Mouse (Mus musculus) heart, adult 2 months (tissue): ENCODE results near the gene Fryl. TPM values are rescaled to one million over a fixed set of nuclear protein-coding genes. Genes with fewer than 3 reads are reported as not detected.

ENCODE experiments used
- DNase-seq, 2 experiments: peaks; one replicate each; pipeline ENCODE4 v3.0.0; 2021
- H3K27ac ChIP-seq: fragments of 200-600 bp; 2 replicates; pipeline ENCODE4 v1.8.1; 2022
- H3K27me3 ChIP-seq: fragments of 200-500 bp; 2 replicates; pipeline ENCODE4 v1.6.1; 2012; ENCODE audit warnings: mild to moderate bottlenecking, low read length, inconsistent platforms, mixed read lengths; ENCODE audit not compliant: control insufficient read depth, insufficient read depth
- H3K36me3 ChIP-seq: fragments of 200-500 bp; 2 replicates; pipeline ENCODE4 v1.6.1; 2012; ENCODE audit warnings: low read length, inconsistent platforms; ENCODE audit not compliant: control insufficient read depth, insufficient read depth
- H3K4me1 ChIP-seq: fragments of 200-500 bp; 2 replicates; pipeline ENCODE4 v1.6.1; 2011; ENCODE audit warnings: low read length; ENCODE audit not compliant: control insufficient read depth, insufficient read depth
- H3K4me3 ChIP-seq: fragments of 200-600 bp; 2 replicates; pipeline ENCODE4 v1.8.1; 2022
- H3K79me2 ChIP-seq: fragments of 200-500 bp; replicated peaks from 2 replicates; pipeline ENCODE4 v1.6.1; 2012; ENCODE audit warnings: mild to moderate bottlenecking, inconsistent platforms, low read length, moderate library complexity, mixed read lengths; ENCODE audit not compliant: control insufficient read depth, insufficient read depth
- H3K9ac ChIP-seq: fragments of 200-500 bp; 2 replicates; pipeline ENCODE4 v1.6.1; 2012; ENCODE audit warnings: low read depth, mild to moderate bottlenecking, control low read depth, inconsistent platforms, low read length, mixed read lengths
- CTCF ChIP-seq: fragments of 200-600 bp; IDR thresholded peaks from 2 replicates; pipeline ENCODE4 v1.8.1; 2022; ENCODE audit warnings: antibody characterized with exemption, mild to moderate bottlenecking, moderate library complexity
- EP300 ChIP-seq: fragments of 200-500 bp; IDR thresholded peaks from 2 replicates; pipeline ENCODE4 v1.6.1; 2011; ENCODE audit warnings: low read depth, low read length, control low read depth; ENCODE audit not compliant: insufficient read depth
- POLR2A ChIP-seq: fragments of 200-500 bp; IDR thresholded peaks from 2 replicates; pipeline ENCODE4 v1.6.1; 2011; ENCODE audit warnings: mild to moderate bottlenecking, low read depth, low read length, control low read depth; ENCODE audit not compliant: insufficient read depth
- WGBS: fragments of 180-500 bp; shearing (Covaris S2); methylation state at CpG from one replicate; pipeline ENCODE4 v1.1.7; 2018; 5-methylcytosine and 5-hydroxymethylcytosine counted together
- intact Hi-C: fragments of 180-260 bp; cut with DNase I; formaldehyde crosslinking; loops from one replicate; pipeline ENCODE4 v1.15.1; 2025
- polyA plus RNA-seq: library from polyadenylated mRNA; depleted of rRNA; stranded (reverse); fragments of >200 nt; gene quantifications from 2 replicates; pipeline ENCODE4 v1.2.3, GENCODE M21; 2012; rRNA removed
- total RNA-seq, 2 experiments: library from RNA; stranded (reverse); gene quantifications; 2 replicates each; pipeline ENCODE4 v1.2.3; 2021

The Fryl gene
- total and polyA plus RNA-seq, 3 experiments: 25.9 to 40.7 (median 32.9) TPM

DNA sequence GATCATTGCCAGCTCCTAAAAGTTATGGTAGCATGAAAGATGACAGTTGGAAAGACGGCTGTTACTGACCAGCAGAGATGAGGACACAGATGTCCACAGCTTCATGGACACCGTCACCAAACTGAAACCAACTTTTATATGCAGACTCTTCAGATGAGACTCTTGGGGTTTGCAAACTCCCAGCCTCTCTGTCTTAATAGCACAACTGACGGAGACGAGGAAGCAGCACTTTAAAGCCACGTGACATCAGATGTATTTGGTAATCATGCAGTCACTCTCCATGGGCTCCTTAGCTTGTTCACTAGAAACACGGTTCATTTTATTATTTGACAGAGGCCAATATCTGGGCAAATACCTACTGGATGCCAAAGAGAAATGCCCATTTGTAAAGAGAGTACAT lies 280.4 kb downstream of the Fryl start:
- H3K36me3 ChIP-seq: peaks cover 4% of the 10 kb centered on the region
- WGBS: 85% methylated on average over 6 of the region's 6 CpGs

DNA sequence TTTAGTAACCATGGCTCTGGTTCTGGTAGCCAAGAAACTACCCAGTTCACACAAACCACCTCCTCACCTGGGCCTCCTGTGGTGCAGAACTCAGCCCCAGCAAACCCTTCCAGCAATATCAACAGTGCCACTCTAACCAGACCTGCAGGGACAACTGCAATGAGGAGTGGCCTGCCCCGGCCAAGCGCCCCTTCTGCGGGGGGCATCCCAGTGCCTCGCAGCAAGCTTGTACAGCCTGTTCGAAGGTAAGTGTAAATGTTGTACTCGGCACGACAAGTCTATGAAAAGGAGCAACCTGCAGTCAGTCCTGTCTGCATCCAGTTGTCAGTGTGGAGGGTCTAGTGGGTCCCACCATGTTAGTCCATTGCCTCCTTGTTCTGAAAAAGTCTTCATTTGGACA lies 281.8 kb downstream of the Fryl start, which contains the start of gene Gm10135:
TSS of gene Gm10135 (minus strand) at position 101 of the 400 bp plus-strand sequence.
- TF ChIP-seq CTCF: no peak
- no peak for TF ChIP-seq POLR2A
- no peak for TF ChIP-seq EP300
- H3K36me3 ChIP-seq: peaks cover 4% of the 10 kb centered on the region
- no peaks in the 10 kb centered on the region for H3K79me2 ChIP-seq
- H3K27me3 ChIP-seq: no peaks in the 10 kb centered on the region
- no peak within 1 kb of the TSS for H3K4me3 ChIP-seq
- intact Hi-C loops: loop anchor here (10.0 kb wide), 1 partner anchor 340 kb away; no protein-coding TSS in a partner anchor
- no peak within 1 kb of the TSS for H3K9ac ChIP-seq
- no peak for DNase-seq
- H3K4me1 ChIP-seq: no peaks in the 10 kb centered on the region
- no peak within 1 kb of the TSS for H3K27ac ChIP-seq
- WGBS: 95% methylated on average over 7 of the region's 7 CpGs

More for the DNA sequence above, 280.4 kb downstream of the Fryl start:
- H3K9ac ChIP-seq: no peak overlapping the region
- no peaks in the 10 kb centered on the region for H3K79me2 ChIP-seq
- TF ChIP-seq EP300 (no peak), POLR2A (no peak), CTCF (no peak)
- H3K27ac ChIP-seq: no peak overlapping the region
- intact Hi-C loops: loop anchor here (10.0 kb wide), 1 partner anchor 339 kb away; no protein-coding TSS in a partner anchor
- DNase-seq: no peak
- H3K4me3 ChIP-seq: no peak overlapping the region
- no peaks in the 10 kb centered on the region for H3K27me3 ChIP-seq
- H3K4me1 ChIP-seq: no peaks in the 10 kb centered on the region

- no peaks in the 10 kb centered on the region for H3K4me1 ChIP-seq
- intact Hi-C loops: loop anchor here (10.0 kb wide), 1 partner anchor 342 kb away; no protein-coding TSS in a partner anchor
- 73% methylated on average over 5 of the region's 5 CpGs for WGBS
- H3K79me2 ChIP-seq: peaks cover 2% of the 10 kb centered on the region; the same call in 1 of the 2 replicates
- no peak for TF ChIP-seq POLR2A
- TF ChIP-seq CTCF: peak; percentile 21; the same call in 1 of the 2 replicates
- H3K27ac ChIP-seq: no peak overlapping the region
- H3K27me3 ChIP-seq: no peaks in the 10 kb centered on the region
- H3K36me3 ChIP-seq: peaks cover 4% of the 10 kb centered on the region
- no peak overlapping the region for H3K9ac ChIP-seq
- no peak for DNase-seq
- no peak overlapping the region for H3K4me3 ChIP-seq
Observed at GRCm38 (mm10) chr5:72972934-72973333, 283.5 kb downstream of the Fryl start.

- peaks cover 4% of the 10 kb centered on the region for H3K36me3 ChIP-seq
Observed at GRCm38 (mm10) chr5:72972435-72972834, 284.0 kb downstream of the Fryl start.

More at GRCm38 (mm10) chr5:72972435-72972834, 284.0 kb downstream of the Fryl start:
- H3K4me1 ChIP-seq: no peaks in the 10 kb centered on the region
- peaks cover 2% of the 10 kb centered on the region; the same call in 1 of the 2 replicates for H3K79me2 ChIP-seq
- DNase-seq: no peak
- TF ChIP-seq CTCF (no peak), EP300 (no peak), POLR2A (no peak)
- no peaks in the 10 kb centered on the region for H3K27me3 ChIP-seq
- 76% methylated on average over 4 of the region's 4 CpGs for WGBS
- no peak overlapping the region for H3K4me3 ChIP-seq
- H3K27ac ChIP-seq: no peak overlapping the region
- intact Hi-C loops: loop anchor here (10.0 kb wide), 1 partner anchor 342 kb away; no protein-coding TSS in a partner anchor
- H3K9ac ChIP-seq: no peak overlapping the region

Other genes starting within 250 kb of the Fryl start
- gene Slc10a4, start 249.7 kb downstream of the Fryl start, total RNA-seq: under 1 TPM in 1 of 2 experiments, not detected in 1; 0.16 TPM
- 0.37 and 0.76 TPM in 2 replicates for gene Slc10a4, start 249.7 kb downstream of the Fryl start, polyA plus RNA-seq
- gene Ociad1, start 36.2 kb upstream of the Fryl start, total RNA-seq: 100 to 1,000 TPM; 232 to 249 TPM
- gene Ociad1, start 36.2 kb upstream of the Fryl start, polyA plus RNA-seq: 83.4 and 133 TPM in 2 replicates
- gene Ociad2, start 84.4 kb upstream of the Fryl start, total RNA-seq: 10 to 100 TPM in 1 of 2 experiments, 1 to 10 TPM in 1; 9.0 to 10.5 TPM
- gene Ociad2, start 84.4 kb upstream of the Fryl start, polyA plus RNA-seq: 1.6 and 4.8 TPM in 2 replicates
- not detected for gene Cwh43, start 149.5 kb upstream of the Fryl start, total RNA-seq
- gene Cwh43, start 149.5 kb upstream of the Fryl start, polyA plus RNA-seq: not detected in 2 replicates
- gene Dcun1d4, start 224.4 kb upstream of the Fryl start, total RNA-seq: 10 to 100 TPM; 17.2 to 17.4 TPM
- 4.7 and 9.6 TPM in 2 replicates for gene Dcun1d4, start 224.4 kb upstream of the Fryl start, polyA plus RNA-seq